Mouse (Mus musculus) lung, adult 2 months (tissue): ENCODE results near the gene Hrh1. TPM values are rescaled to one million over a fixed set of nuclear protein-coding genes. Genes with fewer than 3 reads are reported as not detected.

ENCODE experiments used
- DNase-seq: peaks from one replicate; pipeline ENCODE4 v3.0.0; 2022
- H3K4me1 ChIP-seq: fragments of 200-500 bp; 2 replicates; pipeline ENCODE4 v1.6.1; 2011; ENCODE audit warnings: low read length; ENCODE audit not compliant: control insufficient read depth, insufficient read depth
- H3K4me3 ChIP-seq: fragments of 200-500 bp; replicated peaks from 2 replicates; pipeline ENCODE3; 2011; ENCODE audit warnings: low read depth, mild to moderate bottlenecking, control low read depth, low read length; ENCODE audit errors: extremely low read depth
- CTCF ChIP-seq: fragments of 200-500 bp; IDR thresholded peaks from 2 replicates; pipeline ENCODE4 v1.5.1; 2011; ENCODE audit warnings: mild to moderate bottlenecking, low read length, control low read depth; ENCODE audit not compliant: insufficient read depth
- POLR2A ChIP-seq: fragments of 200-500 bp; IDR thresholded peaks from 2 replicates; pipeline ENCODE4 v1.6.1; 2011; ENCODE audit warnings: low read depth, mild to moderate bottlenecking, control low read depth, low read length, borderline replicate concordance; ENCODE audit errors: extremely low read depth
- WGBS: fragments of 180-500 bp; shearing (Covaris S2); methylation state at CpG from one replicate; pipeline ENCODE4 v1.1.7; 2018; 5-methylcytosine and 5-hydroxymethylcytosine counted together
- polyA plus RNA-seq: library from polyadenylated mRNA; depleted of rRNA; stranded (reverse); fragments of >200 nt; gene quantifications from 2 replicates; pipeline ENCODE4 v1.2.3, GENCODE M21; 2012

Gene Hrh1
- polyA plus RNA-seq, 1 experiment = 0.66 TPM

DNA sequence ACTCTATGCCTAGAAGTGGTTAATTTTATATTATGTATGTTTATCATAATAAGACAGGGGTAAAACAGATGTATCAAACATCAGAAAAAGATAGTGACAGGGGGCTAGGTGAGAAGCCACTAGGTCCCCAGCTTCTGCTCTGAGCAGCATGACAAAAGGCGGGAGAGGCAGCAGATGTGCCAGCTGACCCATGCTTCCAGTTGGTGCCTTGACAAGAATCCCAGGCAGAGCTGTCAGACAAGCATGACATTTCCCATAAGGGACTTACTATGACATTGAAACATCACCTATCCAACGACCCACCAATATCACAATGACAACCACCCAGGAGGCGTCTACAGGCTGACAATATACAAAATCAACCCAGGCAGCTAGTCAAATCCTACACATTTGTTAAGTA, 16.9 kb upstream of the Hrh1 start:
- TF ChIP-seq POLR2A = no peak
- no peak for TF ChIP-seq CTCF
- Histone ChIP-seq H3K4me3 (no peak overlapping the region), H3K4me1 (no peaks in the 10 kb centered on the region)
- DNase-seq = no peak
- WGBS = 71% methylated on average over 3 of the region's 3 CpGs

DNA sequence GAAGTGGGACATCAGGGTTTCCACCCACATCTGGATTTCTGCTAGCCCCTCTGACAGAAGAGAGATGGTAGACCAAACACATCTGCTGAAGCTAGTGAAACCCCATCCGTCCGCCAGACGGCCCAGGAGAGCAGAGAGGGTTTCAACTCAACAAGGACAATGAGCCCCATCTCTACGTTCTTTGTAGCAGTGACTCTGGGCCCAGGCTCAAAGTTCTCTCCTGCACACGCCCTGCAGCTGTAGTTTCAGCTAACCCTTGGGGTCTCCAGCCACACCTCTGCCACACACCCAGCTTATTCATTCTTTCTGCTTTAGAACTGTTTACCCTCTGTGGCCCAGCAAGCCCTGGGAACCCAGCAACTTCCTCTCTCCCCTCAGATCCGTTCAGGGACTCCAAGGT, 10.4 kb upstream of the Hrh1 start:
- TF ChIP-seq CTCF (no peak), POLR2A (no peak)
- WGBS = 75% methylated on average over 6 of the region's 6 CpGs
- no peak for DNase-seq
- Histone ChIP-seq H3K4me1 (no peaks in the 10 kb centered on the region), H3K4me3 (no peak overlapping the region)

DNA sequence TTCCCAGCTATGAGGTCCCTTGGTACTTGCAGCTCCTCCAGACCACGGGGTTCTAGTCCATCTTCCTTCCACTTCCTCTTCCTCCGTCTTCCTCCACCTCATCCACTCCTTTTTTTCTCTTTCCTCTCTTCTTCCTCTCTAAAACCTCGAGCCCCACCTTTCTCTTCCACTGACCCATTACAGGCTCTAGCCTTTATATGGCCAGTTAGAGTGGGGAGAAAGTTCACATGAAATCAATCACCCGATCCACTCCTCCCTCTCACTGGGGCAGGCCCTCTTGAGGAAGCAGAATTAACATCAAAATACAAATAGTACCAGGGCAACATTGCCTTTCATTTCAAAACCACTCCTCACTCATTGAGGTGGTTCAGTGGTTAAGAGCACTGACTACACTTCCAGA, 9.9 kb upstream of the Hrh1 start:
- no peak for DNase-seq
- TF ChIP-seq CTCF (no peak), POLR2A (no peak)
- Histone ChIP-seq H3K4me1 (no peaks in the 10 kb centered on the region), H3K4me3 (no peak overlapping the region)
- 63% methylated on average over 4 of the region's 4 CpGs for WGBS

DNA sequence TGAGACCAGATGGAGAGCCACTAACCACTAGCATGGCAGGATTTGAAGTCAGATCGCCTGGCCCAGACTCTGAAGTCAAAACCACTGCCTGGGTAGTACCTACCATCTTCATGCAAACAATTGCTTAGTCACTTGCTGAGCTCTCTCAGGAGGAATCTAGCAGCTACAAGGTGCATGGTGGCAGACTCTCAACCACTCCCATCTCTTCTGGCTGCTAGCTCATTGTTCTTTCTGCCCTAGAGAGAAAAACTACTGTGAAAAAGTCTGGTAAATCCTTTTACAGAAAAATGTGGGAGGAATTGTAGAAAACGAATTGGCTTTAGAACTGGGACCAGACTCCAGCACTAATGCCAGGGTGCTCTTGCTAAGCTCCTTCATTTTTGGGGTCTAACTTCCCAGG, 7.6 kb upstream of the Hrh1 start:
- whole genome bisulfite sequencing = 62% methylated on average over 2 of the region's 2 CpGs
- no peak for TF ChIP-seq POLR2A
- H3K4me1 ChIP-seq = no peaks in the 10 kb centered on the region
- no peak overlapping the region for H3K4me3 ChIP-seq
- DNase-seq = no peak

DNA sequence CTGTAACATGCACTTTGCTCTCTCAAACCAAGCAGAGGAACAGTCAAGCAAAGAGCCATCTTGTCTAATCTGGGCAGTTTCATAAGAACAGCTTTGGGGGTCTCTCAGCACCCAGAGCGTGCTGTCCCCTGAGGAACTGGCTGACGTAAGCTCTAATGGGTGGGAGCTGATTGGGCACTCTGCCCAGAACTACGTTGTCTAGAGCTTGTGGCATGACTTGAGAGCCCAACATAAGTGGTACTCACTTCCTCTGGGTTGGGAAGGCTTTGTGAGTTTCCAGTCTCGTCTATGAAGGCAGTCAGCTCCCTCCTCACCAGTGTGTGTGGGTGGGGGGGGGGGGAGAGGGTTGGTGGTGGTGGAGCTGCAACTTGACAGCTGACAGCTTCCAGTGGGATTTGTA, 2.8 kb upstream of the Hrh1 start:
- peaks cover 2% of the 10 kb centered on the region; the same call in 1 of the 2 replicates for H3K4me1 ChIP-seq
- WGBS = 20% methylated on average over 4 of the region's 4 CpGs
- no peak for DNase-seq
- no peak for TF ChIP-seq CTCF
- no peak for TF ChIP-seq POLR2A
- H3K4me3 ChIP-seq = no peak overlapping the region

DNA sequence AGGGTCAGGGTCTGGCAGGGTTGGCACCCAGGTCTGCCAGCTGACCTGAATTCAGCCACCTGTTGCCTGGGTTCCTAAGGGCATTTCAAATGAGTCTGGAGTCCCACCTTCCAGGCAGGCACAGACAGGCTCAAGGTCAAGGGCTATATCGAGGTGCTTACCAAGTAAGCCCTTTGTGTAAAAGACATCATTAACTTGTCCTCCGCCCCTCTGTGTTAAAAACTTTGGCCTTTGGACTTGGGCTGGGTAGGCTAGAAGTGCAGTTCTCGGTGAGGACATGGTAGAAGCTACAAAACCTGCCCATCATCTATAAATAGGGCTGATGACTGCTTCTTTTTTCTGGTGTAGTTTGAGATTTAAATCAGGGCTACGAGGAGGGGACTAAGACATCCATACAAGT, 1.1 kb upstream of the Hrh1 start:
- DNase-seq = no peak
- TF ChIP-seq POLR2A (no peak), CTCF (no peak)
- Histone ChIP-seq H3K4me1 (peaks cover 2% of the 10 kb centered on the region; the same call in 1 of the 2 replicates), H3K4me3 (no peak overlapping the region)
- 75% methylated on average over 4 of the region's 4 CpGs for WGBS

DNA sequence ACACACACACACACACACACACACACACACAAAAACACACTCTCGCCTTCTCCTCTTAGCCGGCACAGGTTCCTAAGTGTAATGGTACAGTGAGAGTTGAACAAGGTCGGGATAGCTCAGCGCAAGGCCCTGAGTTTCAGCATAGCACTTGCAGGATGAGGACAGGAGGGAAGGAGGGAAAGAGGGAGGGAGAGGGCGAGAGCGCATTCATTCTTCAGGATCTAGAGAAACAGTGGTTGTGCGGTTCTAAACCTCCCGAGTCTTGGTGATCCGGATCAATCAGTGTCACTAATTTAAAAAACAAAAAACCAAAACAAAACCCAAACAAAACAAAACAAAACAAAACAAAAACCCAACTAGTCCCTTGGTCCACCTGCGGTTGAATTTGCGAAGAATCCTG, 456 bp upstream of the Hrh1 start:
- 27% methylated on average over 11 of the region's 11 CpGs for WGBS
- peak overlapping the region; percentile 5 for H3K4me3 ChIP-seq
- DNase-seq = no peak
- no peak for TF ChIP-seq POLR2A
- no peak for TF ChIP-seq CTCF
- peaks cover 2% of the 10 kb centered on the region; the same call in 1 of the 2 replicates for H3K4me1 ChIP-seq

DNA sequence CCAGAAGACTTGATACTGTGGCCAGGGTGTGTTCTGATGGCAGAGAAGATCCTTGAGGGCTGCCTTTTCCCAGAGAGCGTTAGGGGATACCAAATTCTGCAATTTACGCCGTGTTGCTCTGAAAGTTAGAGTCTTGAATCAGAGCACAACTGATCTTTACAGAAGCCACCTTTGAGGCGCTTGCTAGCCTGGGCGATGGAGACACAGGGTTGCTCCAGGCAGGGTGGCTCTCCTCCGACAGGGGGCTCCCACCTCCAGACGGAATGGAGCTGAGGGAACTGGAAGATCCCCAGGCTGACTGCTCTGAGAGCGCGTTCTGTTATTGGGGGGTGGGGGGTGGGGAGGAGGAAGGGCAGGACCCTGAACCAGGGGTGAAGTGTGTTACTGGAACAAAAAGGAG, 890 bp downstream of the Hrh1 start:
- Histone ChIP-seq H3K4me3 (no peak overlapping the region), H3K4me1 (peaks cover 2% of the 10 kb centered on the region; the same call in 1 of the 2 replicates)
- no peak for DNase-seq
- WGBS = 6% methylated on average over 9 of the region's 9 CpGs
- TF ChIP-seq POLR2A (no peak), CTCF (no peak)

DNA sequence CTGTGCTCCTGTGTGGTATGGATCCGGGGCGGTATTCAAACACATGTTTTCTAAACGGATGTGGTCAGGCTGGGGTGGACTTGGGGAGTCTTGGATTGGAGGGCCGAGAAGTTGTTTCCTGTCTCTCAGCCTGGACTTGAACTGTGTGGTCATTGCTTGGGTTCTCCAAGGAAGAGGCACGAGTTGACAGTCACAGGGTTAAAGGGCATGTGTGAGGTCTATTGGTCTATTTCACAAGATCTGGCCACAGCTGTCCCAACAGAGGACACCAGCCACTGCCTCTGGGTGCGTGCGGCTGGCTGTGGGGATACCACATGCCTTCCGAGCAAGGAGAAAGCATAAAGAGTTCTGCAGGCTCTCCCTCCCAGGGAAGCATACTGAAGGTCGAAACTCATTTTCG, 2.7 kb downstream of the Hrh1 start:
- no peak for DNase-seq
- 60% methylated on average over 10 of the region's 10 CpGs for WGBS
- Histone ChIP-seq H3K4me1 (peaks cover 2% of the 10 kb centered on the region), H3K4me3 (no peak overlapping the region)
- TF ChIP-seq CTCF (no peak), POLR2A (no peak)

DNA sequence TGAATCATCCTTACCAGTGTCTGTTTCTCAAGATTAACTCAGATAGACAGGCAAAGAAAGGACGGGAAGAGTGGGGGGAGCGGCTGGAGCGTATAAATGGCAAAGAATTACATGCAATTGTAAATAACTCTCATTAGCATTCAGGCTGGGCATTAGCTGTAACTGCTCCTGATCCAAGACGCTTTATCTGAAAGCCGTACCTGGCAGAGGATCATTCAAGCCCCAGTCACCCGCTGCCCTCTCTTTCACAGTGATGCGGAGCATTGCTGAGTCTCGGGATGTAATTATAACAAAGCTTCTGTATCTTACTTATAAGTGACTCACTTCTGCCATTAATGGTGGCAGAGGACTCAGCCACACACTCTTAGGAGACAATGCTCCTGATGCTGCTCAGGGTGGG, 3.1 kb downstream of the Hrh1 start:
- Histone ChIP-seq H3K4me1 (peaks cover 2% of the 10 kb centered on the region), H3K4me3 (no peak overlapping the region)
- WGBS = 89% methylated on average over 8 of the region's 8 CpGs
- DNase-seq = no peak
- no peak for TF ChIP-seq POLR2A
- no peak for TF ChIP-seq CTCF
